Mouse (Mus musculus): ENCODE data around the gene F3.

GRCm38 (mm10) chr3:121682439-121683411 lies 40.6 kb upstream of the F3 start:
- no peak for TF ChIP-seq EP300 (IDR thresholded peaks at IDR 0.05; ENCODE audit: low read length)
- no peak for TF ChIP-seq PAX5 (IDR thresholded peaks at IDR 0.05; ENCODE audit: low read length)
- TF ChIP-seq JUN (IDR thresholded peaks at IDR 0.05; ENCODE audit: insufficient read depth, low read depth, low read length) = no peak
